Mouse (Mus musculus): ENCODE measurements around the gene Scgb1a1. TPM values are rescaled to one million over a fixed set of nuclear protein-coding genes. Genes with fewer than 3 reads are reported as not detected.

Gene Scgb1a1
- polyA plus RNA-seq, 1 experiment from 2014 or later, result not detected

Other genes starting within 250 kb of the Scgb1a1 start
- 3.6 and 3.7 TPM in 2 replicates for gene Gng3, start 248.8 kb downstream of the Scgb1a1 start, polyA plus RNA-seq (2014; fragmentation: Nextera tagmentation; extraction: Ambion mirVana)
- 0.17 and 0.62 TPM in 2 replicates for gene Lrrn4cl, start 237.2 kb downstream of the Scgb1a1 start, polyA plus RNA-seq (2014; fragmentation: Nextera tagmentation; extraction: Ambion mirVana)
- gene Ubxn1, start 216.5 kb downstream of the Scgb1a1 start, polyA plus RNA-seq (2014; fragmentation: Nextera tagmentation; extraction: Ambion mirVana), result 197 and 222 TPM in 2 replicates
- 63.1 and 70.6 TPM in 2 replicates for gene Uqcc3, start 207.0 kb downstream of the Scgb1a1 start, polyA plus RNA-seq (2014; fragmentation: Nextera tagmentation; extraction: Ambion mirVana)
- 98.0 and 116 TPM in 2 replicates for gene Lbhd1, start 204.2 kb downstream of the Scgb1a1 start, polyA plus RNA-seq (2014; fragmentation: Nextera tagmentation; extraction: Ambion mirVana)
- not detected in 2 replicates for gene Gm49403, start 204.0 kb downstream of the Scgb1a1 start, polyA plus RNA-seq (2014; fragmentation: Nextera tagmentation; extraction: Ambion mirVana)
- 112 and 133 TPM in 2 replicates for gene 1810009A15Rik, start 199.1 kb downstream of the Scgb1a1 start, polyA plus RNA-seq (2014; fragmentation: Nextera tagmentation; extraction: Ambion mirVana)
- not detected in 2 replicates for gene Gm49416, start 199.0 kb downstream of the Scgb1a1 start, polyA plus RNA-seq (2014; fragmentation: Nextera tagmentation; extraction: Ambion mirVana)
- 27.7 and 38.2 TPM in 2 replicates for gene Ints5, start 195.0 kb downstream of the Scgb1a1 start, polyA plus RNA-seq (2014; fragmentation: Nextera tagmentation; extraction: Ambion mirVana)
- 67.1 and 114 TPM in 2 replicates for gene Ganab, start 189.9 kb downstream of the Scgb1a1 start, polyA plus RNA-seq (2014; fragmentation: Nextera tagmentation; extraction: Ambion mirVana)
- 33.5 and 38.8 TPM in 2 replicates for gene B3gat3, start 167.6 kb downstream of the Scgb1a1 start, polyA plus RNA-seq (2014; fragmentation: Nextera tagmentation; extraction: Ambion mirVana)
- 1.2 and 2.0 TPM in 2 replicates for gene Rom1, start 158.6 kb downstream of the Scgb1a1 start, polyA plus RNA-seq (2014; fragmentation: Nextera tagmentation; extraction: Ambion mirVana)
- gene Eml3, start 158.4 kb downstream of the Scgb1a1 start, polyA plus RNA-seq (2014; fragmentation: Nextera tagmentation; extraction: Ambion mirVana), result 17.6 and 18.7 TPM in 2 replicates
- 45.3 and 67.2 TPM in 2 replicates for gene Mta2, start 146.1 kb downstream of the Scgb1a1 start, polyA plus RNA-seq (2014; fragmentation: Nextera tagmentation; extraction: Ambion mirVana)
- gene Tut1, start 134.1 kb downstream of the Scgb1a1 start, polyA plus RNA-seq (2014; fragmentation: Nextera tagmentation; extraction: Ambion mirVana), result 25.1 and 31.7 TPM in 2 replicates
- gene Eef1g, start 120.9 kb downstream of the Scgb1a1 start, polyA plus RNA-seq (2014; fragmentation: Nextera tagmentation; extraction: Ambion mirVana), result 479 and 516 TPM in 2 replicates
- 7.0 and 10.0 TPM in 2 replicates for gene Ahnak, start 98.7 kb downstream of the Scgb1a1 start, polyA plus RNA-seq (2014; fragmentation: Nextera tagmentation; extraction: Ambion mirVana)
- gene Asrgl1, start 47.7 kb upstream of the Scgb1a1 start, polyA plus RNA-seq (2014; fragmentation: Nextera tagmentation; extraction: Ambion mirVana), result 11.9 and 15.1 TPM in 2 replicates

Measured in kidney, embryonic 14.5 days (tissue).